Mouse (Mus musculus): Measurements from ENCODE around the gene Etv5.
"Not testable (repeated sequence)": the region's sequence is repeated elsewhere in the genome, so short reads cannot be mapped to it uniquely, and the experiment has no call there.

Etv5 gene

GRCm38 (mm10) chr16:22389146-22389911 lies 50.2 kb downstream of the Etv5 start:
- DNase-seq = no peak

GRCm38 (mm10) chr16:22387731-22388130 lies 51.8 kb downstream of the Etv5 start:
- no peak for DNase-seq

- not testable (repeated sequence) for DNase-seq
Measured at GRCm38 (mm10) chr16:22382018-22382417, 57.5 kb downstream of the Etv5 start.

GRCm38 (mm10) chr16:22380981-22381380 lies 58.5 kb downstream of the Etv5 start:
- DNase-seq = peak; percentile 42

GRCm38 (mm10) chr16:22379986-22380385 lies 59.5 kb downstream of the Etv5 start:
- DNase-seq = no peak

- DNase-seq = no peak
Measured at GRCm38 (mm10) chr16:22379342-22379741, 60.2 kb downstream of the Etv5 start.

GRCm38 (mm10) chr16:22377714-22378113 lies 61.8 kb downstream of the Etv5 start:
- DNase-seq = no peak

- DNase-seq = no peak
Measured at GRCm38 (mm10) chr16:22374898-22375297, 64.6 kb downstream of the Etv5 start.

- peak; percentile 49 for DNase-seq
Measured at GRCm38 (mm10) chr16:22372701-22373124, 66.8 kb downstream of the Etv5 start.

GRCm38 (mm10) chr16:22372225-22372624 lies 67.3 kb downstream of the Etv5 start:
- no peak for DNase-seq

GRCm38 (mm10) chr16:22367099-22367498 lies 72.4 kb downstream of the Etv5 start:
- DNase-seq = no peak

- DNase-seq = no peak
Measured at GRCm38 (mm10) chr16:22366040-22366439, 73.5 kb downstream of the Etv5 start.

GRCm38 (mm10) chr16:22365596-22365995 lies 73.9 kb downstream of the Etv5 start:
- no peak for DNase-seq

GRCm38 (mm10) chr16:22358701-22359354 lies 80.7 kb downstream of the Etv5 start:
- no peak for DNase-seq

- DNase-seq = not testable (repeated sequence)
Measured at GRCm38 (mm10) chr16:22354177-22354576, 85.3 kb downstream of the Etv5 start.

- DNase-seq = no peak
Measured at GRCm38 (mm10) chr16:22353639-22354038, 85.9 kb downstream of the Etv5 start.

GRCm38 (mm10) chr16:22351194-22351593 lies 88.3 kb downstream of the Etv5 start:
- no peak for DNase-seq

GRCm38 (mm10) chr16:22349798-22350197 lies 89.7 kb downstream of the Etv5 start:
- DNase-seq = no peak

GRCm38 (mm10) chr16:22348478-22349270 lies 90.8 kb downstream of the Etv5 start:
- DNase-seq = no peak

GRCm38 (mm10) chr16:22348014-22348413 lies 91.5 kb downstream of the Etv5 start:
- DNase-seq = no peak

- no peak for DNase-seq
Measured at GRCm38 (mm10) chr16:22341236-22341671, 98.3 kb downstream of the Etv5 start.

GRCm38 (mm10) chr16:22335781-22336180 lies 103.7 kb downstream of the Etv5 start:
- DNase-seq = no peak

Data from kidney, adult 18-20 months (tissue).